Mouse (Mus musculus) erythroblast, embryonic 14.5 days (primary cell): ENCODE results near the gene Coro2a.

Source experiments
- GATA1 ChIP-seq: IDR thresholded peaks from 2 replicates; pipeline ENCODE4 v1.6.1; 2012; ENCODE audit warnings: low read length, inconsistent platforms, mixed read lengths
- TAL1 ChIP-seq: IDR thresholded peaks from 3 replicates; pipeline ENCODE4 v1.6.1; 2012; ENCODE audit warnings: low read length, inconsistent platforms, mixed read lengths

DNA sequence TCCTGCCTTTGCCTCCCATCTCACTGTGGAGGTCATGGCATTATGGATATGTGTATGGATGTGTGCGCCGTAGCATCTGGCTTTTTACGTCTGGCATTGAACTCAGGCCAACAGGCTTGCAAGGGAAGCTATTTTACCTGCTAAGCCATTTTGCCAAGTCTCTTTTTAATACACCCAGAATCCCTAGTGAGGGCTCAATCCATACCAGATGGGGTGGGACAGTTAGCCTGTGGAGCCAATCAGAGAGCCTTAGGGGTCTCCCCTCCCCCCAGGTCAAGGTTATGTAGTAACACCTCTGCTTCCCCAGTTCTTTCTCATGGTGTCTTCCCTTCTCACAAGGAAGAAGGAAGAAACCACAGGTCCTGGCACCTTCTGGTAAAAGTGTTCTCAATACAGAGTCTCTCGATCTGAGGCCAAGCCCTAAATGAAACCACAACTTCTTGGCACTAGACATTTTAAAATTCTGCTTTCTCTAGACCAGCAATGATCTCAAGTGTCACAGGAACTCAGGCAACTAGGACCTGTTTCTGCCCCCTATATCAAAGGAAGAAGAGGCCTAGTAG, 36.5 kb downstream of the Coro2a start:
- no peak for TF ChIP-seq GATA1
- no peak for TF ChIP-seq TAL1
